Mouse (Mus musculus) G1E-ER4 (cell line): Measurements from ENCODE around the gene Fgfr2. TPM values are rescaled to one million over a fixed set of nuclear protein-coding genes. Genes with fewer than 3 reads are reported as not detected.

Source experiments
- GATA1 ChIP-seq: IDR thresholded peaks from one replicate; pipeline ENCODE4 v1.8.0; 2012; ENCODE audit warnings: low read length, inconsistent platforms
- polyA plus RNA-seq: library from polyadenylated mRNA; stranded (reverse); fragments of >175 nt; gene quantifications from 2 replicates; pipeline ENCODE4 v1.2.3, GENCODE M21; 2012

The Fgfr2 gene
- polyA plus RNA-seq, 1 experiment: not detected

GRCm38 (mm10) chr7:131778271-131778985 lies 1344.7 kb downstream of the Fgfr2 start:
- TF ChIP-seq GATA1: no peak

GRCm38 (mm10) chr7:131777461-131778270 lies 1345.5 kb downstream of the Fgfr2 start:
- no peak for TF ChIP-seq GATA1

DNA sequence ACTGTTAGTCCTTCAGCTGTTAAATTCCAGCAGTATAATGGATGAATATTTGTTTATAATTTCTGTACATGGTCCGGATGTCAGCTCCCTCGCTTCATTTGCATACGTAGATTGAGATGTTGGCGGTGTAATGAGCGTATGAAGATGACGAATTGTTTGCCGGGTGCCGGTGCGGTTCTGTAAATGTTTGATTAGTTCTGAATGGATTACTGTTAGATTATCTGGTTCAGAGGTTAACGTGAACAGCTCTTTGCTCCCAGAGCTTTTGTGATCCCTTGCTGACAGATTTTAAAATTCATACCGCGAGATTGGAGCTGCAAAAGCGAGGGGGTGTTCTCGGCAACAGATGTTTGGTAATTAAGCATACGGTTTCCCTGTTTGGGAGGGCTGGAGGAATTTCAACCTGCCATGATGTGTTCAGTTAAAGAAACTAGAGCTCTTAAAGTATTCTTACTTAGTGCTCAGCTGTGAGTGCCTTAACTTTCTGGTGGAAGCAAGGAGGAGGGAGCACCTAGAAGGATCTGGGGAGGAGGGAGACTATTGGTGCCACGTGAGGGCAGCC lies 1346.9 kb downstream of the Fgfr2 start:
- no peak for TF ChIP-seq GATA1

GRCm38 (mm10) chr7:131757922-131758321 lies 1365.2 kb downstream of the Fgfr2 start:
- TF ChIP-seq GATA1: no peak

DNA sequence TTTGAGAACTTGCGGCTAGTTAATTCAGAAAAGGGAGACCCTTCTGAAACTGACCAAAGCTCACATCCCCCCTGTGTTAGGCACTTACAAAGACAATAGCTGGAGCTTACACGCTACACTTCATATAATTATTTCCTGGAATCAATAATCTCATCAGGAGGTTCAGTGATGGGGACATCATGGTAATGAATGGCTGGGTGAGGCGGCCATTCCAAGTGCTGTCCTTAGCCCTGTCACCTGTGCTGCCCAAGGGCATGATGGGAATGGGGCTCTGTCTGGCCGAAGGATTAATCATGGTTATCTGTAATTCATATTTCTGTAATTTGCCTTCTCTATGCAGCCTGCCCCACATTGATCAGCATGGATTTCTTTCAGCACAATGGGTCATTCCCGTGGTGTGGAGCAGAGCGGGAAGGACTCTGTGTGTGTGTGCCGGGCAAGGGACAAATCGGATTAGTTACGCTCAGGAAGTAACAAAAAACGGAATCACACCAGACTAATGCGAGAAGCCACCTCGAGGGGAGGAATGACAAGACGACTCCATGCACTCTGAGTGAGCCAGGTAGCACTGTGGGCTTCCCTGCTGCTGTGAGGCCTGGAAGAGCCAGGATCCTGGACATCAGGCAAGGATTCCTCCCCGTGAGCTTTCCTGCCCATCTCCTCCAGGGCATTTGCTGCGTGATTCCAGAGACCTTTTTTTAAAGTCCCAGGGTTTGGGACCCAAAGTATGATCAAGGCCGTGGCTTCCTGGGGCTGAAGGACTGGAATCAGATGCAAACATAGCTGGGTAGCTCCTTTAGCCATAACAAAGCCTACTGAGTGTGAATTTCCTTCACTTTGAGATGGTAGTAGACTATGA lies 1375.8 kb downstream of the Fgfr2 start:
- TF ChIP-seq GATA1: no peak

- no peak for TF ChIP-seq GATA1
Observed at GRCm38 (mm10) chr7:131746752-131747151, 1376.4 kb downstream of the Fgfr2 start.

GRCm38 (mm10) chr7:131743193-131743592 lies 1380.0 kb downstream of the Fgfr2 start:
- no peak for TF ChIP-seq GATA1

DNA sequence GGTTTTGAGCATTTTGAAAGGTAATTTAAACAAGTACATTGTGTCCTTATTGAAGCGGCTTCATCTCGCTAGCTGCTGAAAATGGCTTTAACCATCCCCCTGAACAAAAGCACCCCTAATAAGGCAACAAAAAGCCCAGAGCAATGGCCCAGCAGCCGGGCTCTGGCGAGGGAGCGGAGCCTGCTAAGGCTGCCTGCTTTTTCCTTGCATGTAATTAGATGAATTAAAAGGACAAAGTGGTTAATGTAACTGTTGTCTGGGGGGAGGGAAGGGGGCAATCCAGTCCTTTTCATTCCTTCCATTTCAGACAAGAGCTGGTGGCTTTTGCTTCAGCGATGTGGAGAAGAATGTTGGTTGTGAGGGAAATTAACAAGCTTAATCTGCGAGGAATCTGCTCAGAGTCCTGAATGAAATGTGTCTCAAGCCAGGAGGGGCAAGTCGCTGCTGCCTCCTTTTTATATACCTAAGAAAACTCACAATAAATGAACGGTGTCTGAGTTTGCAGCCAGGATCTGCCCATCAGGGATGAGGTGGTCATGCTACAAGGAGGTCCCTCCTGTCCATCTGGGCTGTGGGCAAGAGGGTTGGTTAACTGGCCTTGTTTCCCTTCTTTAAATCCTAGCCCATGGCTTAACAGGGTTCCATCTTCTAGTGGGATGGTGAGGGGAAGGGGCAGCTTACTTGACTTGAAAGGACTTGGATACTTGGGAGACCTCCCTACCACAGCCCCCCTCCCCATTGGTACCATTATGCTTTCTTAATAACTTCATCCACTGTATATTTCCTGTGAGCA lies 1400.2 kb downstream of the Fgfr2 start:
- no peak for TF ChIP-seq GATA1

- no peak for TF ChIP-seq GATA1
Observed at GRCm38 (mm10) chr7:131722316-131722715, 1400.8 kb downstream of the Fgfr2 start.

GRCm38 (mm10) chr7:131718280-131718679 lies 1404.9 kb downstream of the Fgfr2 start:
- TF ChIP-seq GATA1: no peak

- no peak for TF ChIP-seq GATA1
Observed at GRCm38 (mm10) chr7:131713076-131713475, 1410.1 kb downstream of the Fgfr2 start.

DNA sequence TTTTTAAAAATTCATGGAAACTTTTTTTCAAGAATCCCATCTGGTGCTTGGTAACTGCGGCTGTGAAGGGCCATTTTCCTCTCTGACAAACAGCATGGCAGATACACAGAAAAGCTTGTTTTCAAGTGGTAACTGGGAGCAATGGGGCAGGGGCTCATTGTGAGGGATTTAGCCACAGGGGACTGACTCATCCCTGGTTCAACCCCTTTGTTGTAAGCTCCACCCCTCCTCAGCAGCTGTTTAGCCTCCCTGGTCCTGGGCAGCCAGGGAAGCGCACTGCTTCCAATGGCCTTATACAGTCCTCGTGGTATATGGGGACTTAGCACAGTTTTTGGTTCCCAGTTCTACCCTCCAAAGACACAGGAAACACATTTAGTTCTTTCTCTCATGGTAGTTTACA lies 1426.3 kb downstream of the Fgfr2 start:
- TF ChIP-seq GATA1: no peak

DNA sequence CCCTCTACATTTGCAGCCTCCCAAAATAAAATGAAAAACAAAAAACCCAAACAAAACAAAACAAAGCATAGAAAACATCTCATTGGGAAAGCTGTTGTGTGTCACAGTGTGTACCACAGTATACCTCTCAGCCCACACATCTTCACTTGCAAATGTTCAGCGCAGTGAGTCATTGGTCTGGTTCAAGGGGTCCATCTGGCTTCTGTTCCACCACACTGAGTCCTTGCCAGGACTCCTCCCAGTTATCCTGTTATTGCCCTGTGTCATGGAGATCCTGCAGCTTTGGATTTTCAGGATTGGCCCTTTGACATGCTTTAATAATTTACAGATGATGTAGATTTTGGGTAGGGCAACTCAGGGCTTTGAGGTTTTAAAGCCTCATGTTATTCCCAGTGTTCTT lies 1435.8 kb downstream of the Fgfr2 start:
- no peak for TF ChIP-seq GATA1

GRCm38 (mm10) chr7:131677126-131677525 lies 1446.0 kb downstream of the Fgfr2 start:
- no peak for TF ChIP-seq GATA1

DNA sequence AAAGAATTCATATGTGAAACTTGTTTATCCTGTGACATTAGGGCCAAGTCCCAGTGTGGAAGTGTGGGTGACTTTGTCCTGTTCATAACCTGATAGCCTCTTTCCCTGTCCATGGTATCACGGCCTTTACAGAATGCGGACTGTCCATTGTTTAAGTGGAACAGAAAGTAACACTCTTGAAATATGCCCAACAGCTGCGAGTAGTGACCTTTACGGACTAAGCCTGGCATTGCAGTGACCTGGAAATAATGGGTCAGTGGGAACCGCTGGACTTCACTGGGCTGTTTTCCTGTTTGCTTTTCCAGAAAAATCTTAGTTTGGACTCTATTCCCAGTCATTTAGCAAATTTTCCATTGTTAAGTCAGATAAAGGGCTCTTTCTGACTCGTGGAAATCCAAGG lies 1452.6 kb downstream of the Fgfr2 start:
- TF ChIP-seq GATA1: no peak
